Mouse (Mus musculus) mouse embryonic stem cell (cell line): ENCODE results near the gene Mad1l1.
"Not testable (repeated sequence)": the region's sequence is repeated elsewhere in the genome, so short reads cannot be mapped to it uniquely, and the experiment has no call there.

Experiments
- in situ Hi-C, 2 experiments: fragments of 300-500 bp; cut with MboI; formaldehyde crosslinking; loops; 1 replicate in 1 of 2; 3 replicates in 1 of 2; pipeline ENCODE4 v1.14.3; 2019 to 2020; ENCODE audit warnings: low sequenced_read_pairs in 2 of 2, low pct_unique_long_range_greater_than_20kb in 1 of 2, mixed read lengths in 1 of 2; ENCODE audit not compliant: unreplicated experiment in 1 of 2

Mad1l1 gene

GRCm38 (mm10) chr5:140321042-140321755 lies at the start of gene Mad1l1, which contains the start of gene Nudt1:
Gene Mad1l1 (minus strand): TSS chr5:140321552.
Gene Nudt1 (plus strand): TSS chr5:140321656.
- in situ Hi-C loops: no loop called here

- in situ Hi-C loops: no loop called here
Measured at GRCm38 (mm10) chr5:140370446-140371254, 49.3 kb upstream of the Mad1l1 start.

GRCm38 (mm10) chr5:140369466-140369865 lies 48.1 kb upstream of the Mad1l1 start:
- in situ Hi-C loops: no loop called here

- in situ Hi-C loops: no loop called here
Measured at GRCm38 (mm10) chr5:140368926-140369325, 47.6 kb upstream of the Mad1l1 start.

GRCm38 (mm10) chr5:140368126-140368525 lies 46.8 kb upstream of the Mad1l1 start:
- in situ Hi-C loops: not testable (repeated sequence)

- in situ Hi-C loops: no loop called here
Measured at GRCm38 (mm10) chr5:140364415-140364814, 43.1 kb upstream of the Mad1l1 start.

GRCm38 (mm10) chr5:140359930-140360674 lies 38.8 kb upstream of the Mad1l1 start:
- in situ Hi-C loops: no loop called here

GRCm38 (mm10) chr5:140357466-140357865 lies 36.1 kb upstream of the Mad1l1 start:
- in situ Hi-C loops: no loop called here

- in situ Hi-C loops: no loop called here
Measured at GRCm38 (mm10) chr5:140355934-140356333, 34.6 kb upstream of the Mad1l1 start.

GRCm38 (mm10) chr5:140352352-140352751 lies 31.0 kb upstream of the Mad1l1 start:
- in situ Hi-C loops: no loop called here

GRCm38 (mm10) chr5:140350731-140351497 lies 29.6 kb upstream of the Mad1l1 start:
- in situ Hi-C loops: no loop called here

GRCm38 (mm10) chr5:140349882-140350281 lies 28.5 kb upstream of the Mad1l1 start:
- in situ Hi-C loops: no loop called here

GRCm38 (mm10) chr5:140346050-140346449 lies 24.7 kb upstream of the Mad1l1 start:
- in situ Hi-C loops: no loop called here

- in situ Hi-C loops: no loop called here
Measured at GRCm38 (mm10) chr5:140345244-140345643, 23.9 kb upstream of the Mad1l1 start.

- in situ Hi-C loops: loop anchor here in 1 of 2 experiments (5.0 kb wide), 1 partner anchor 49 kb away; no protein-coding TSS in a partner anchor
Measured at GRCm38 (mm10) chr5:140342880-140343279, 21.5 kb upstream of the Mad1l1 start.

- in situ Hi-C loops: loop anchor here in 1 of 2 experiments (5.0 to 10.0 kb wide), 2 partner anchors 52 to 75 kb away; partner anchors contain the start of gene Eif3b
Measured at GRCm38 (mm10) chr5:140339836-140340235, 18.5 kb upstream of the Mad1l1 start.

- in situ Hi-C loops: loop anchor here in 1 of 2 experiments (10.0 kb wide), 1 partner anchor 76 kb away; the partner anchor contains the start of gene Eif3b
Measured at GRCm38 (mm10) chr5:140338779-140339178, 17.4 kb upstream of the Mad1l1 start.

GRCm38 (mm10) chr5:140336680-140337079 lies 15.3 kb upstream of the Mad1l1 start:
- in situ Hi-C loops: loop anchor here in 1 of 2 experiments (10.0 kb wide), 1 partner anchor 78 kb away; the partner anchor contains the start of gene Eif3b
